Mouse (Mus musculus): ENCODE measurements around the gene Csnk1g2. TPM values are rescaled to one million over a fixed set of nuclear protein-coding genes. Genes with fewer than 3 reads are reported as not detected.
A peak's percentile ranks its signal among the peaks of the same experiment; 100 is the strongest.

The Csnk1g2 gene
- polyA plus RNA-seq, 2 experiments, result 110 to 253 TPM

DNA sequence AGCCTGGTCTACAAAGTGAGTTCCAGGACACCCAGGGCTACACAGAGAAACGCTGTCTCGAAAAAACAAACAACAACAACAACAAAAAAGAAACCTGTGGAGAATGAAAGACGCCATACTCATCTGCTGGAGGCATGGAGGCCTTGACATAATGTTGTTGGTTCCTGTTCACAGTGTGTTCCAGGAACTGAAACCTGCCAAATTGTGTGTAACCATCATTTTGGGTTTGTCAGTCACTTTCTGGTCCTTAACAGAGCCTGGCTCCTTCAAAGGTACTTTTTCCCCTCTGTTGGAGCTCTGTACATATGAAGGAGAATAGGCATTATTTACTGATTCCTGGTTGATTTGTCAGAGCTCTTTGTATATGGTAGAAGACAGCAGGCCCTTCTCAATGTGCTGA, 10.7 kb upstream of the Csnk1g2 start:
- no peak for DNase-seq (ENCODE audit: low spot score)
- 97% methylated on average over 3 of the region's 3 CpGs for WGBS
- no peaks in the 10 kb centered on the region for H3K4me1 ChIP-seq (ENCODE audit: control insufficient read depth, insufficient read depth, low read length)
- H3K36me3 ChIP-seq (ENCODE audit: control insufficient read depth, insufficient read depth, low read length), result peaks cover 87% of the 10 kb centered on the region
- no peak for TF ChIP-seq POLR2A (IDR thresholded peaks at IDR 0.05; ENCODE audit: borderline replicate concordance, extremely low read depth, insufficient read depth, insufficient read length)
- H3K4me3 ChIP-seq (replicated peaks; ENCODE audit: low read length), result no peak overlapping the region
- H3K9ac ChIP-seq (ENCODE audit: low read depth, low read length, severe bottlenecking), result no peak overlapping the region
- H3K4me2 ChIP-seq (replicated peaks; ENCODE audit: low read depth, low read length, severe bottlenecking), result no peak overlapping the region
- no peaks in the 10 kb centered on the region for H3K27me3 ChIP-seq (ENCODE audit: control insufficient read depth, insufficient read depth, low read length)
- no peak overlapping the region for H3K27ac ChIP-seq (replicated peaks; ENCODE audit: low read depth, low read length)
- no peaks in the 10 kb centered on the region for H3K9me3 ChIP-seq (ENCODE audit: control insufficient read depth, low read length)
- ATAC-seq (ENCODE audit: low FRiP score, low read depth), result no peak

DNA sequence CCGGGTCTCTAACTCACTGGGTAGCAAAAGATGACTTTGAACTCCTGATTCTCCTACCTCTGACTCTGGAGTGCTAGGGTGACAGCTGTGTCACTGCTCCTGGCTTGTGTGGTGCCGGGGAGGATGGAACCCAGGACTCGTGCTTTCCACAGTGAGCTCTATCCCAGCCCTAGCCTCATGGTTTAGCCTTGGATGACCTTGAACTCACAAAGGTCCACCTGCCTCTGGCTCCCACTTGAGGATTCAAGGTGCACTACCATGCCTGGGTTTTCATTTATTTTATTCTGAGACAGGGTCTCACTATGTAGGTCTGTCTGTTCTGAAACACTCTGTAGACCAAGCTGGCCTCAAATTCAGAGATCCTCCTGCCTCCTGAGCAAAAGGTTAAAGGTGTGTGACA, 8.8 kb upstream of the Csnk1g2 start:
- H3K27me3 ChIP-seq (ENCODE audit: control insufficient read depth, insufficient read depth, low read length), result no peaks in the 10 kb centered on the region
- H3K9me3 ChIP-seq (ENCODE audit: control insufficient read depth, low read length), result no peaks in the 10 kb centered on the region
- ATAC-seq (ENCODE audit: low FRiP score, low read depth) (no peak), DNase-seq (ENCODE audit: low spot score) (no peak)
- no peaks in the 10 kb centered on the region for H3K4me1 ChIP-seq (ENCODE audit: control insufficient read depth, insufficient read depth, low read length)
- peaks cover 68% of the 10 kb centered on the region for H3K36me3 ChIP-seq (ENCODE audit: control insufficient read depth, insufficient read depth, low read length)
- no peak overlapping the region for H3K27ac ChIP-seq (replicated peaks; ENCODE audit: low read depth, low read length)
- TF ChIP-seq POLR2A (IDR thresholded peaks at IDR 0.05; ENCODE audit: borderline replicate concordance, extremely low read depth, insufficient read depth, insufficient read length), result no peak
- H3K9ac ChIP-seq (ENCODE audit: low read depth, low read length, severe bottlenecking), result no peak overlapping the region
- no peak overlapping the region for H3K4me3 ChIP-seq (replicated peaks; ENCODE audit: low read length)
- WGBS, result 78% methylated on average over 3 of the region's 3 CpGs
- no peak overlapping the region for H3K4me2 ChIP-seq (replicated peaks; ENCODE audit: low read depth, low read length, severe bottlenecking)

DNA sequence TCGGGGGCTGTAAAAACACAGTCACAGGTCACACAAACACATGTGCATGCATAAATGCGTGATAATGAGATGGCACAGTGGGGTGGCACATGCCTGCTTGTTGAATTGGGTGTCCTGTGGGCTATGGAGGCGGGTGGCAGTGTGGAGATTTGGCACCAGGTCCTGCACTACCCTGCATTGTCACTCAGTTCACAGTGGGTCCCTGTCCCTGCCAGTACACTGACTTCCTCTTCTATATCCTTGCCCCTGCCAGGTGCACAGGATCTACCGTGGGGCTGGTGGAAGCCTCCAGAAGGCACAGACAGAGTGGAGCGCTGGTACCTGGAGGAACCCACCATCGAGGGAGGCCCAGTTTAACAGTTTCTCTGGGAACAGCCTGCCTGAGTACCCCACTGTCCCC, 8.3 kb upstream of the Csnk1g2 start:
- H3K36me3 ChIP-seq (ENCODE audit: control insufficient read depth, insufficient read depth, low read length), result peaks cover 64% of the 10 kb centered on the region

DNA sequence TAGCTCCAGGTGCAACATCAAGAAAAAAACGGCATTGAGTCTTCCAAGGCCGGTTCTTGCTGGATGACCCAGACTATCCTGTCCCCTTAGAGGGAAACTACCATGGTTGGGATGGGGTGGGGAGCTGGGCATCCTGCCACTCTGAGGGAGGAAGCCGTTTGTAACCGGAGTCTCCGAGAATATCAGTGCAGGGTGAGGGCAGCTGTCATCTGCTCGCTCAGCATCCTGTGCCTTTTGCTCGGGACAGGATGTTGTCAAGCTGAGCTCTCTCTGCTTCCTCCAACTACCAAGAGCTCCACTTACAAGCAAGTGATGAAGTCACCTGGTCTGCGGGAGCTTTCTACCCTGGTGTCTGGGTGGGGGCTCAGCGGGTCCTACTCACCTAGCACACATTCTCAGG, 4.5 kb upstream of the Csnk1g2 start:
- DNase-seq (ENCODE audit: low spot score), result no peak
- Histone ChIP-seq H3K4me2 (replicated peaks; ENCODE audit: low read depth, low read length, severe bottlenecking) (no peak overlapping the region), H3K36me3 (ENCODE audit: control insufficient read depth, insufficient read depth, low read length) (peaks cover 31% of the 10 kb centered on the region)

More for the DNA sequence above, 8.3 kb upstream of the Csnk1g2 start:
- Histone ChIP-seq H3K9me3 (ENCODE audit: control insufficient read depth, low read length) (no peaks in the 10 kb centered on the region), H3K4me1 (ENCODE audit: control insufficient read depth, insufficient read depth, low read length) (no peaks in the 10 kb centered on the region), H3K27ac (replicated peaks; ENCODE audit: low read depth, low read length) (no peak overlapping the region), H3K9ac (ENCODE audit: low read depth, low read length, severe bottlenecking) (no peak overlapping the region), H3K4me2 (replicated peaks; ENCODE audit: low read depth, low read length, severe bottlenecking) (no peak overlapping the region), H3K27me3 (ENCODE audit: control insufficient read depth, insufficient read depth, low read length) (no peaks in the 10 kb centered on the region), H3K4me3 (replicated peaks; ENCODE audit: low read length) (no peak overlapping the region)
- DNase-seq (ENCODE audit: low spot score) (no peak), ATAC-seq (ENCODE audit: low FRiP score, low read depth) (no peak)
- no peak for TF ChIP-seq POLR2A (IDR thresholded peaks at IDR 0.05; ENCODE audit: borderline replicate concordance, extremely low read depth, insufficient read depth, insufficient read length)
- WGBS, result 88% methylated on average over 6 of the region's 6 CpGs

DNA sequence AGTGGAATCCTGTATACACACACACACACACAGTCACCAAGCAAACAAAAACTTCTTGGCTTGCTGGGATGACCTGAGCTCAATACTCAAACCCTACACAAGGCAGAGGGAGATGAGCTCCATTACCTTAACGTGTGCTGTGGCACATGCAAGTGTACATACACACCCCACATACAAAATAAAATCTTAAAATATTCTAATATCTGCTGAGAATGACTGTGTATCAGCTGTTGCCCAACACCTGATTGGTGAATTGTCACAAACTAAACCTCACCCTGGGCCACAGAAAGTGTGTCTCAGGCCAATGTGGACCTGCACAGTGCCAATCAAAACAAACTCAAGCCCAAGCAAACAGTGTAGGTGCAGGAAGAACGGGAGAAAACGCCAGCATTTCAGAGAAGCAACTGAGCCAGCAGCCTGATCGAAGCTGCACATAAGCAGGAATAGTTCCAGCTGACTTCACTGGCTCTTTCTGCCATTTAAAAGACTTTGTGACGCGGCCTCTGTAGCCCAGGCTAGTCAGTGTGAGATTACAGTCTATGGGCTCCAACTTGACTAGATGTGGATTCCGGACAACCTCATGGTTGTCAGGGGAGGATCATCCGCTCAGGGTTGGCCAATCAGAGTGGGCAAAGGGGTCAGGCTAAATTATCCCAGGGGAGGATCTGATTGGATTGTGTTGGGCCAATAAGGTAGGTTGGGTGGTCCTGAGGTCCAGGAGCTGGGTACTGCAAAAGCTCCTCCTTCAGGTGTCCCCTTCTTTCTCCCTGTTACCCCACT, 3.0 kb upstream of the Csnk1g2 start:
- DNase-seq (ENCODE audit: low spot score), result peak; percentile 9
- H3K27me3 ChIP-seq (ENCODE audit: control insufficient read depth, insufficient read depth, low read length), result no peaks in the 10 kb centered on the region
- WGBS, result 30% methylated on average over 8 of the region's 8 CpGs
- no peak overlapping the region for H3K9ac ChIP-seq (ENCODE audit: low read depth, low read length, severe bottlenecking)
- no peak overlapping the region for H3K27ac ChIP-seq (replicated peaks; ENCODE audit: low read depth, low read length)
- no peak for ATAC-seq (ENCODE audit: low FRiP score, low read depth)
- H3K36me3 ChIP-seq (ENCODE audit: control insufficient read depth, insufficient read depth, low read length), result peaks cover 18% of the 10 kb centered on the region
- H3K9me3 ChIP-seq (ENCODE audit: control insufficient read depth, low read length), result no peaks in the 10 kb centered on the region
- H3K4me2 ChIP-seq (replicated peaks; ENCODE audit: low read depth, low read length, severe bottlenecking), result no peak overlapping the region
- H3K4me3 ChIP-seq (replicated peaks; ENCODE audit: low read length), result no peak overlapping the region
- no peak for TF ChIP-seq POLR2A (IDR thresholded peaks at IDR 0.05; ENCODE audit: borderline replicate concordance, extremely low read depth, insufficient read depth, insufficient read length)
- H3K4me1 ChIP-seq (ENCODE audit: control insufficient read depth, insufficient read depth, low read length), result peaks cover 13% of the 10 kb centered on the region

More for the DNA sequence above, 4.5 kb upstream of the Csnk1g2 start:
- no peak for TF ChIP-seq POLR2A (IDR thresholded peaks at IDR 0.05; ENCODE audit: borderline replicate concordance, extremely low read depth, insufficient read depth, insufficient read length)
- ATAC-seq (ENCODE audit: low FRiP score, low read depth), result no peak
- Histone ChIP-seq H3K9ac (ENCODE audit: low read depth, low read length, severe bottlenecking) (no peak overlapping the region), H3K4me1 (ENCODE audit: control insufficient read depth, insufficient read depth, low read length) (0 out of 2 replicates have a peak, but pooled peaks cover 4% of the 10 kb centered on the region), H3K27ac (replicated peaks; ENCODE audit: low read depth, low read length) (no peak overlapping the region), H3K4me3 (replicated peaks; ENCODE audit: low read length) (no peak overlapping the region), H3K9me3 (ENCODE audit: control insufficient read depth, low read length) (no peaks in the 10 kb centered on the region), H3K27me3 (ENCODE audit: control insufficient read depth, insufficient read depth, low read length) (no peaks in the 10 kb centered on the region)
- 75% methylated on average over 9 of the region's 9 CpGs for WGBS
